18 mouse cellular contexts compared by ENCODE assay signal in the genomic region with DNA sequence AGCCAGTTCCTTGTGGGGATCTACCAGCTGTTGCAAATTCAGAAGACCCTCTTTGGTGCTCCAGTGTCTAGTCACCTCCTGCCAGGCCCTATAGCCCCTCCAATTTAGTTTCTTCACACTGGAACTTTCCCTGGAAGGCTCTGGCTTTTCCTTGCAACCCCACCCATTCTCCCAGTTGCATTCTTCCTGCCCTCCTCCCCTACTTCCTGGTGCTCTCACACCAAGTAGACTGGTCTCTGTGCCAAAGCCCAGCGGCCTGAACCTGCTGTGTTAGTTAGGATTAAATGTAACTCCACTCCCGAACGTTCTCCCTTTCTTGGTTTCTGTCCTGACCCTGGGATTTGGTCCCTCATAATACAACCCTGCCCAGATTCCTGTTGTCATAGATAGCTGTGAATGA. TPM values are rescaled to one million over a fixed set of nuclear protein-coding genes. Genes with fewer than 3 reads are reported as not detected.
DNase-seq lines count a peak whose midpoint lies in the region; ATAC-seq and TF ChIP-seq lines count a peak whose summit lies in the region.
"Had no signal": no experiment of that assay in that cellular context is flagged by ENCODE, and none has a peak within 500 bp of the region (broad histone marks: within the 10 kb centered on the region; RNA-seq: fewer than 3 reads in every experiment).

No protein-coding gene starts in this region.

- TF ChIP-seq EP300 in liver, postnatal 0 days (IDR thresholded peaks at IDR 0.05; ENCODE audit: low read depth), result no peak

- 58% methylated on average over 3 of the region's 3 CpGs for WGBS in heart, embryonic 15.5 days
- WGBS in kidney, postnatal 0 days, result 54% methylated on average over 3 of the region's 3 CpGs
- 78% methylated on average over 3 of the region's 3 CpGs for WGBS in liver, postnatal 0 days (ENCODE audit: insufficient replicate concordance)
- WGBS in forebrain, embryonic 16.5 days, result 92% methylated on average over 3 of the region's 3 CpGs

- no peak for TF ChIP-seq CTCF in kidney, postnatal 0 days (IDR thresholded peaks at IDR 0.05; ENCODE audit: low read depth)
- TF ChIP-seq CTCF in liver, postnatal 0 days (IDR thresholded peaks at IDR 0.05; ENCODE audit: low read depth), result no peak

- peak overlapping the region; percentile 48; the same call in 1 of the 2 replicates for H3K27ac ChIP-seq in heart, embryonic 15.5 days
- 0 out of 2 replicates have a peak overlapping the region, but pooled peaks have one; percentile 65 for H3K27ac ChIP-seq in kidney, postnatal 0 days
- H3K27ac ChIP-seq in brown adipose tissue, adult 24 weeks (replicated peaks; ENCODE audit: low read depth, low read length), result peak overlapping the region; percentile 87
- H3K27ac ChIP-seq in liver, postnatal 0 days (ENCODE audit: low read depth), result peak overlapping the region; percentile 7; the same call in 1 of the 2 replicates
- no peak overlapping the region for H3K27ac ChIP-seq in forebrain, embryonic 16.5 days (ENCODE audit: low read length)
- H3K27ac ChIP-seq: embryonic facial prominence, embryonic 12.5 days; hindbrain, embryonic 15.5 days; limb, embryonic 15.5 days; macrophage; neural tube, embryonic 13.5 days; stomach, embryonic 15.5 days had no signal

- ATAC-seq in heart, embryonic 15.5 days (replicated peaks; ENCODE audit: insufficient number of reproducible peaks, insufficient read depth, low FRiP score, low read depth), result no peak
- no peak for ATAC-seq in kidney, postnatal 0 days (replicated peaks; ENCODE audit: low FRiP score, low read depth)
- no peak for ATAC-seq in liver, postnatal 0 days
- ATAC-seq in forebrain, embryonic 16.5 days, result no peak
- ATAC-seq: forebrain, postnatal 0 days; intestine, embryonic 16.5 days had no signal

- peaks cover 20% of the 10 kb centered on the region for H3K4me1 ChIP-seq in heart, embryonic 15.5 days (replicated peaks)
- peaks cover 8% of the 10 kb centered on the region for H3K4me1 ChIP-seq in kidney, postnatal 0 days (replicated peaks; ENCODE audit: insufficient read depth, low read length)
- H3K4me1 ChIP-seq in brown adipose tissue, adult 24 weeks (ENCODE audit: control insufficient read depth, insufficient read depth, insufficient read length, low read length), result peaks cover 21% of the 10 kb centered on the region
- peaks cover 33% of the 10 kb centered on the region for H3K4me1 ChIP-seq in liver, postnatal 0 days (ENCODE audit: insufficient read depth)
- peaks cover 16% of the 10 kb centered on the region for H3K4me1 ChIP-seq in forebrain, embryonic 16.5 days (replicated peaks; ENCODE audit: control insufficient read depth, insufficient read depth, low read length)

- DNase-seq in heart, postnatal 25 days (ENCODE audit: low spot score), result no peak
- no peak for DNase-seq in kidney, postnatal 0 days (ENCODE audit: low spot score)
- no peak for DNase-seq in kidney, postnatal 36 days
- DNase-seq in liver, postnatal 0 days, result no peak
- DNase-seq: adrenal gland, postnatal 25 days; cerebellum, adult 8-10 months; forebrain, postnatal 0 days had no signal

- intact Hi-C loops in heart, postnatal 25 days (cut with DNase I), result loop anchor here (2.0 to 5.0 kb wide), 2 partner anchors 14 to 42 kb away; partner anchors contain the start of gene Crk

- no peaks in the 10 kb centered on the region for H3K9me3 ChIP-seq in heart, embryonic 15.5 days (replicated peaks)
- no peaks in the 10 kb centered on the region for H3K9me3 ChIP-seq in kidney, postnatal 0 days (replicated peaks; ENCODE audit: low read length)
- no peaks in the 10 kb centered on the region for H3K9me3 ChIP-seq in liver, postnatal 0 days (ENCODE audit: low read length)
- no peaks in the 10 kb centered on the region for H3K9me3 ChIP-seq in forebrain, embryonic 16.5 days (ENCODE audit: control insufficient read depth, low read length)
- H3K9me3 ChIP-seq: embryonic facial prominence, embryonic 12.5 days; hindbrain, embryonic 15.5 days; limb, embryonic 15.5 days; neural tube, embryonic 13.5 days; stomach, embryonic 15.5 days had no signal

- no peaks in the 10 kb centered on the region for H3K27me3 ChIP-seq in heart, embryonic 15.5 days
- H3K27me3 ChIP-seq in kidney, postnatal 0 days (ENCODE audit: insufficient read depth, low read length), result no peaks in the 10 kb centered on the region
- no peaks in the 10 kb centered on the region for H3K27me3 ChIP-seq in liver, postnatal 0 days (ENCODE audit: insufficient read depth, low read length)
- no peaks in the 10 kb centered on the region for H3K27me3 ChIP-seq in forebrain, embryonic 16.5 days (replicated peaks; ENCODE audit: control insufficient read depth, insufficient read depth, low read length)
- H3K27me3 ChIP-seq: embryonic facial prominence, embryonic 12.5 days; hindbrain, embryonic 15.5 days; limb, embryonic 15.5 days; neural tube, embryonic 13.5 days; stomach, embryonic 15.5 days had no signal

- no peak overlapping the region for H3K4me3 ChIP-seq in heart, embryonic 15.5 days
- H3K4me3 ChIP-seq in kidney, postnatal 0 days (replicated peaks; ENCODE audit: low read depth, low read length), result no peak overlapping the region
- 0 out of 2 replicates have a peak overlapping the region, but pooled peaks have one; percentile 3 for H3K4me3 ChIP-seq in brown adipose tissue, adult 24 weeks (ENCODE audit: insufficient read depth, low read depth, low read length)
- H3K4me3 ChIP-seq in liver, postnatal 0 days (ENCODE audit: low read depth, low read length), result no peak overlapping the region
- H3K4me3 ChIP-seq in forebrain, embryonic 16.5 days (replicated peaks; ENCODE audit: low read length), result no peak overlapping the region
- H3K4me3 ChIP-seq: embryonic facial prominence, embryonic 12.5 days; hindbrain, embryonic 15.5 days; limb, embryonic 15.5 days; neural tube, embryonic 13.5 days; stomach, embryonic 15.5 days had no signal

- H3K9ac ChIP-seq in heart, embryonic 15.5 days, result no peak overlapping the region
- H3K9ac ChIP-seq in kidney, postnatal 0 days (ENCODE audit: low read depth, low read length), result no peak overlapping the region
- H3K9ac ChIP-seq in liver, postnatal 0 days (replicated peaks), result no peak overlapping the region
- H3K9ac ChIP-seq in forebrain, embryonic 16.5 days (replicated peaks; ENCODE audit: low read depth, low read length), result no peak overlapping the region
- H3K9ac ChIP-seq: embryonic facial prominence, embryonic 12.5 days; forebrain, postnatal 0 days; hindbrain, embryonic 15.5 days; limb, embryonic 15.5 days; neural tube, embryonic 13.5 days; stomach, embryonic 15.5 days had no signal

- H3K4me2 ChIP-seq in heart, embryonic 15.5 days, result no peak overlapping the region
- no peak overlapping the region for H3K4me2 ChIP-seq in kidney, postnatal 0 days (ENCODE audit: low read length)
- H3K4me2 ChIP-seq in liver, postnatal 0 days (ENCODE audit: low read depth, low read length), result no peak overlapping the region; the same call in 1 of the 2 replicates
- H3K4me2 ChIP-seq in forebrain, embryonic 16.5 days (ENCODE audit: low read length), result no peak overlapping the region
- H3K4me2 ChIP-seq: embryonic facial prominence, embryonic 12.5 days; hindbrain, embryonic 15.5 days; limb, embryonic 15.5 days; midbrain, embryonic 11.5 days; neural tube, embryonic 13.5 days; stomach, embryonic 15.5 days had no signal

- peaks cover 21% of the 10 kb centered on the region for H3K36me3 ChIP-seq in heart, embryonic 15.5 days
- H3K36me3 ChIP-seq in kidney, postnatal 0 days (ENCODE audit: insufficient read depth, low read length), result peaks cover 12% of the 10 kb centered on the region; the same call in 1 of the 2 replicates
- H3K36me3 ChIP-seq in liver, postnatal 0 days (replicated peaks; ENCODE audit: insufficient read depth, low read length), result peaks cover 15% of the 10 kb centered on the region
- H3K36me3 ChIP-seq in forebrain, embryonic 16.5 days (ENCODE audit: control insufficient read depth, insufficient read depth), result peaks cover 7% of the 10 kb centered on the region; the same call in 1 of the 2 replicates
- H3K36me3 ChIP-seq: stomach, embryonic 15.5 days had no signal

RNA-seq across cellular contexts. Expression of gene Inpp5k, which starts 4.0 kb away (rescaled TPM):
- polyA plus RNA-seq in heart, embryonic 15.5 days (2015; fragmentation: Nextera tagmentation; extraction: Ambion mirVana), result 19.6 and 28.8 TPM in 2 replicates
- total RNA-seq in heart, postnatal 25 days (2021), result 10 to 100 TPM; 27.8 to 29.8 TPM
- polyA plus RNA-seq in kidney, postnatal 0 days (2015; fragmentation: Nextera tagmentation; extraction: Ambion mirVana), result 35.9 and 38.6 TPM in 2 replicates
- polyA plus RNA-seq in brown adipose tissue, adult 24 weeks (2012; ENCODE audit: insufficient read depth, insufficient read length, missing spikeins), result 19.1 and 24.1 TPM in 2 replicates
- 16.7 TPM in 2 replicates for polyA plus RNA-seq in liver, postnatal 0 days (2015; fragmentation: Nextera tagmentation; extraction: Ambion mirVana)
- polyA plus RNA-seq in forebrain, embryonic 16.5 days (2015; fragmentation: Nextera tagmentation; extraction: Ambion mirVana), result 54.4 and 59.3 TPM in 2 replicates

RNA-seq across cellular contexts. Expression of gene Myo1c, which starts 15.5 kb away (rescaled TPM):
- 62.1 and 79.0 TPM in 2 replicates for polyA plus RNA-seq in heart, embryonic 15.5 days (2015; fragmentation: Nextera tagmentation; extraction: Ambion mirVana)
- 100 to 1,000 TPM; 119 to 132 TPM for total RNA-seq in heart, postnatal 25 days (2021)
- 55.3 and 60.8 TPM in 2 replicates for polyA plus RNA-seq in kidney, postnatal 0 days (2015; fragmentation: Nextera tagmentation; extraction: Ambion mirVana)
- polyA plus RNA-seq in brown adipose tissue, adult 24 weeks (2012; ENCODE audit: insufficient read depth, insufficient read length, missing spikeins), result 65.7 and 72.5 TPM in 2 replicates
- 19.4 and 22.4 TPM in 2 replicates for polyA plus RNA-seq in liver, postnatal 0 days (2015; fragmentation: Nextera tagmentation; extraction: Ambion mirVana)
- polyA plus RNA-seq in forebrain, embryonic 16.5 days (2015; fragmentation: Nextera tagmentation; extraction: Ambion mirVana), result 11.3 and 11.9 TPM in 2 replicates

RNA-seq across cellular contexts. Expression of gene Crk, which starts 44.3 kb away (rescaled TPM):
- 82.3 and 95.8 TPM in 2 replicates for polyA plus RNA-seq in heart, embryonic 15.5 days (2015; fragmentation: Nextera tagmentation; extraction: Ambion mirVana)
- total RNA-seq in heart, postnatal 25 days (2021), result 10 to 100 TPM; 81.3 to 88.2 TPM
- 106 and 112 TPM in 2 replicates for polyA plus RNA-seq in kidney, postnatal 0 days (2015; fragmentation: Nextera tagmentation; extraction: Ambion mirVana)
- 56.9 and 64.4 TPM in 2 replicates for polyA plus RNA-seq in brown adipose tissue, adult 24 weeks (2012; ENCODE audit: insufficient read depth, insufficient read length, missing spikeins)
- polyA plus RNA-seq in liver, postnatal 0 days (2015; fragmentation: Nextera tagmentation; extraction: Ambion mirVana), result 35.0 and 36.0 TPM in 2 replicates
- polyA plus RNA-seq in forebrain, embryonic 16.5 days (2015; fragmentation: Nextera tagmentation; extraction: Ambion mirVana), result 130 and 142 TPM in 2 replicates

RNA-seq across cellular contexts. Expression of gene Pitpna, which starts 46.9 kb away (rescaled TPM):
- 63.4 and 75.2 TPM in 2 replicates for polyA plus RNA-seq in heart, embryonic 15.5 days (2015; fragmentation: Nextera tagmentation; extraction: Ambion mirVana)
- total RNA-seq in heart, postnatal 25 days (2021), result 100 to 1,000 TPM; 108 to 115 TPM
- 68.9 and 69.8 TPM in 2 replicates for polyA plus RNA-seq in kidney, postnatal 0 days (2015; fragmentation: Nextera tagmentation; extraction: Ambion mirVana)
- polyA plus RNA-seq in brown adipose tissue, adult 24 weeks (2012; ENCODE audit: insufficient read depth, insufficient read length, missing spikeins), result 75.9 and 86.5 TPM in 2 replicates
- 30.1 and 36.7 TPM in 2 replicates for polyA plus RNA-seq in liver, postnatal 0 days (2015; fragmentation: Nextera tagmentation; extraction: Ambion mirVana)
- polyA plus RNA-seq in forebrain, embryonic 16.5 days (2015; fragmentation: Nextera tagmentation; extraction: Ambion mirVana), result 86.1 and 90.2 TPM in 2 replicates
